Mouse (Mus musculus) stomach, postnatal 0 days (tissue): ENCODE measurements around the gene Dip2b. TPM values are rescaled to one million over a fixed set of nuclear protein-coding genes. Genes with fewer than 3 reads are reported as not detected.
"Not testable (repeated sequence)": the region's sequence is repeated elsewhere in the genome, so short reads cannot be mapped to it uniquely, and the experiment has no call there.

Experiments
- ATAC-seq: fragments of 200-750 bp; cut with Nextera tagmentation; 2 replicates; pipeline ENCODE4 v1.8.0; 2017; ENCODE audit not compliant: low FRiP score, low TSS enrichment
- DNase-seq: peaks from one replicate; pipeline ENCODE4 v3.0.0-alpha.2; 2016; ENCODE audit warnings: low spot score
- H3K27ac ChIP-seq: fragments of 300-500 bp; sonication (generic); replicated peaks from 2 replicates; pipeline ENCODE4 v1.5.1; 2014; ENCODE audit warnings: mild to moderate bottlenecking, control low read depth
- H3K27me3 ChIP-seq: fragments of 300-500 bp; sonication (generic); 2 replicates; pipeline ENCODE4 v1.6.1; 2014; ENCODE audit warnings: low read length; ENCODE audit not compliant: control insufficient read depth, insufficient read depth
- H3K36me3 ChIP-seq: fragments of 300-500 bp; sonication (generic); 2 replicates; pipeline ENCODE4 v1.6.1; 2014; ENCODE audit warnings: low read length, mixed read lengths; ENCODE audit not compliant: control insufficient read depth, insufficient read depth
- H3K4me1 ChIP-seq: fragments of 300-500 bp; sonication (generic); replicated peaks from 2 replicates; pipeline ENCODE4 v1.6.1; 2014; ENCODE audit warnings: antibody characterized with exemption; ENCODE audit not compliant: control insufficient read depth, insufficient read depth
- H3K4me2 ChIP-seq: fragments of 300-500 bp; sonication (generic); replicated peaks from 2 replicates; pipeline ENCODE4 v1.6.1; 2014; ENCODE audit warnings: low read depth, mild to moderate bottlenecking, control low read depth, moderate library complexity
- H3K4me3 ChIP-seq: fragments of 300-500 bp; sonication (generic); 2 replicates; pipeline ENCODE4 v1.5.1; 2014; ENCODE audit warnings: low read depth, low read length, control low read depth
- H3K9ac ChIP-seq: fragments of 300-500 bp; sonication (generic); 2 replicates; pipeline ENCODE4 v1.6.1; 2014; ENCODE audit warnings: mild to moderate bottlenecking, low read length, control low read depth, mixed read lengths
- H3K9me3 ChIP-seq: fragments of 300-500 bp; sonication (generic); 2 replicates; pipeline ENCODE4 v1.6.1; 2016; ENCODE audit warnings: low read length; ENCODE audit not compliant: control insufficient read depth
- CTCF ChIP-seq: IDR thresholded peaks from 2 replicates; pipeline ENCODE4 v1.5.1; 2016; ENCODE audit warnings: antibody characterized with exemption, low read depth, mild to moderate bottlenecking, moderate library complexity
- EP300 ChIP-seq: optimal IDR thresholded peaks from 2 replicates; pipeline ENCODE3; 2016; ENCODE audit warnings: antibody characterized with exemption
- WGBS: fragments of 180-500 bp; shearing (Covaris S2); extraction: QIAGEN DNeasy Blood & Tissue Kit; methylation state at CpG from one replicate; pipeline ENCODE4 v1.1.7; 2014; 5-methylcytosine and 5-hydroxymethylcytosine counted together
- polyA plus RNA-seq: library from polyadenylated mRNA; unstranded; fragments of >200 nt; fragmentation: Nextera tagmentation; extraction: Ambion mirVana; gene quantifications from 2 replicates; pipeline ENCODE4 v1.2.1, GENCODE M21; 2015

Dip2b gene
- polyA plus RNA-seq, 1 experiment from 2014 or later: 5.2 TPM

DNA sequence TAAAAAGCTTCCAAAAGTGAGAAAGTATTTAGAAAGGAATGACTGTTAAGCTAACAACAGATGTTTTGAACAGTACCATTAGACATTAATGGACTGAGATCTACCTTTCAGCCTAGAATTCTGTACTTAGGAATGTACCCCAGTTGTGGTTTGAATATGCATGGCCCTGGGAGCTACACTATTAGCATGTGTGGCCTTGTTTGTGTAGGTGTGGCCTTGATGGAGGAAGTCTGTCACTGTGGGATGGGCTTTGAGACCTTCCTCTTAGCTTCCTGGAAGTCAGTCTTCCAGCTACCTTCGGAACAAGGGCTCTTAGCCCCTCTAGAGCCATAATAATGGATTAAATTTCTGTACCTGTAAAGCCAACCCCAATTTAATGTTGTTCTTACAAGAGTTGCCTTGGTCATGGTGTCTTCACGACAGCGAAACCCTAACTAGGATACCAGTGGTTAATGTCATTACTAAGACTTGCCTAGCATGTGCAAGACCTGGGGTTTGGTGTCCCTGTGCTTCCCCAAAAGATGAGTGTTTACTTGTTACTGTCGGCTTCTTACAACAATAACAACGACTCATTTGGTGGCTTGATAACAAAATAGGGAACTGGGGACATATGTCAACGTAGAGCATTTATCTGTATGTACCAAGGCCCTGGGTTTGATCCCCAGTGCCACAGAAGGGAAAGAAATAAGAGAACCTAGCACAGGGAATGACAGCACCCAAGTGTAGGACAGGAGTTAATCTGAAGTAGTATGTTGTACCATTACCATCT, 210.4 kb downstream of the Dip2b start:
- Histone ChIP-seq H3K36me3 (peaks cover 26% of the 10 kb centered on the region), H3K9me3 (no peaks in the 10 kb centered on the region), H3K4me3 (no peak overlapping the region), H3K4me2 (no peak overlapping the region), H3K27me3 (no peaks in the 10 kb centered on the region), H3K9ac (no peak overlapping the region), H3K4me1 (no peaks in the 10 kb centered on the region), H3K27ac (no peak overlapping the region)
- 90% methylated on average over 6 of the region's 6 CpGs for WGBS
- ATAC-seq (no peak), DNase-seq (no peak)
- TF ChIP-seq CTCF (no peak), EP300 (no peak)

DNA sequence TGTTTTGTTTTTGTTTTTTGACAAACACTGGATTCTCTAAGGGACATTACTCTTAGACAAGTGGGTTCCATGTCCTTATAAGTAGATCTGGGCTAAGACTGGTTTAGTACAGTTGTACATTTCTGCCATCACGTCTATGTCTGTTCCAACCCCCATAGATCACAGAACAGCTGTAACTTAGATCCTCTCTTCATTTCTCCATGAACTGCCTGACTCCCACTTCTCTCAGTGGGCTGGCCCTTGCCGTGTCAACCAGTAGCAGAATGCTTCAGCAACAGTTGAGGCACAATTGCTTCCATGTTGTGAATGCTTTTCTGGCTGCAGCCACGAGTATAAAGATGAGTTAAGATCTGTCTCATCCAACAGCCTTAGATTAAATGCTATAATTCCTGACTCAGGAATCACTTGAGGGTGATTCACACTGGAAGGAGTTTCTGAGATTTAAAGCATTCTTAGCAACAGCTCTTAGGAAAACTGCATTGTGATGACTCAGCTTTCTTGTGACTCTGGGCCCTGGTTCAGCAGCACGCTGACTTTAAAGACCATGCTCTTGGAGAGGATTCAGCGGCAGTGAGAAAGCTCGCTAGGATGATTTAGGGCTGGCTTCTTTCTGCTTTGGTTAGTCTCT, 212.8 kb downstream of the Dip2b start:
- Histone ChIP-seq H3K4me2 (no peak overlapping the region), H3K4me3 (no peak overlapping the region), H3K36me3 (peaks cover 35% of the 10 kb centered on the region), H3K27me3 (no peaks in the 10 kb centered on the region), H3K27ac (no peak overlapping the region), H3K9ac (no peak overlapping the region), H3K4me1 (no peaks in the 10 kb centered on the region), H3K9me3 (no peaks in the 10 kb centered on the region)
- WGBS: 68% methylated on average over 6 of the region's 6 CpGs
- TF ChIP-seq CTCF (no peak), EP300 (no peak)
- DNase-seq (no peak), ATAC-seq (no peak)

DNA sequence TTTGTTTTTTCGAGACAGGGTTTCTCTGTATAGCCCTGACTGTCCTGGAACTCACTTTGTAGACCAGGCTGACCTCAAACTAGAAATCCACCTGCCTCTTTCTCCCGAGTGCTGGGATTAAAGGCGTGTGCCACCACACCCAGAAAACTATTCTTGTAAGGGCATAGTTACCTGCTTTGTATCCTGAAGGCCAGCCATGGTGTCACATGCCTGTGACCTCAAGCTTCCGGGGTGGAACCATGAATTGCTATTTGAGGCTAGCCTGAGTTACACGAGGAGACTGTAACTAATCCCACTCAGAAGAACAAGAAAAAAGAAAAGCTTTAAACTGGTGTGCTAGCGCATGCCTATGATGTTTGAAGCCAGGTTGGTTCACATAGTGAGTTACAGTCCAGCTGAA, 217.9 kb downstream of the Dip2b start:
- H3K4me1 ChIP-seq: no peaks in the 10 kb centered on the region
- no peak overlapping the region for H3K4me2 ChIP-seq
- WGBS: 76% methylated on average over 6 of the region's 6 CpGs
- no peaks in the 10 kb centered on the region for H3K9me3 ChIP-seq
- TF ChIP-seq EP300: no peak
- TF ChIP-seq CTCF: no peak
- ATAC-seq (no peak), DNase-seq (no peak)
- no peak overlapping the region for H3K4me3 ChIP-seq
- no peaks in the 10 kb centered on the region for H3K27me3 ChIP-seq
- H3K36me3 ChIP-seq: peaks cover 29% of the 10 kb centered on the region
- no peak overlapping the region for H3K9ac ChIP-seq
- no peak overlapping the region for H3K27ac ChIP-seq

DNA sequence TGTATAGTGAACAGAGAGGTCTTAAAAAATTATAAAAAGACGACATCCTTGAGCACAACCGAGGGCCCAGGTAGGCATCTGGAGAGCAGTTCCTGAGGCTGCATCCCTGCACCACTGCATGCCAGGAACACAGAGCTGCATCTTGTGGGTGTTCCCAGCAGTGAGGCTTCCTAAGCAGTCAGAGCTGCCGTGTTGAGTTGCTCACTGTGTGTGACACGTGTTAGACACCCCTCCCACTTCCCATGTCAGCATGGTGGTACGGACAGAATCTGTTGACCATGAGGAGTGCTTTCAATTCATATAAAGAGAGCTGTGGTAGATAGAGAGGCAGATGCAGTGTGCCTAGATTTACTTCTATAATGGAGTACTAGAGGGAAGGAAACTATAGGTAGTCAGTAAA, 218.8 kb downstream of the Dip2b start:
- Histone ChIP-seq H3K36me3 (peaks cover 29% of the 10 kb centered on the region), H3K9me3 (no peaks in the 10 kb centered on the region), H3K4me1 (no peaks in the 10 kb centered on the region), H3K27me3 (no peaks in the 10 kb centered on the region), H3K4me2 (no peak overlapping the region), H3K27ac (no peak overlapping the region), H3K9ac (no peak overlapping the region), H3K4me3 (no peak overlapping the region)
- no peak for TF ChIP-seq EP300
- TF ChIP-seq CTCF: no peak
- WGBS: 85% methylated on average over 5 of the region's 5 CpGs
- ATAC-seq: no peak
- DNase-seq: no peak

DNA sequence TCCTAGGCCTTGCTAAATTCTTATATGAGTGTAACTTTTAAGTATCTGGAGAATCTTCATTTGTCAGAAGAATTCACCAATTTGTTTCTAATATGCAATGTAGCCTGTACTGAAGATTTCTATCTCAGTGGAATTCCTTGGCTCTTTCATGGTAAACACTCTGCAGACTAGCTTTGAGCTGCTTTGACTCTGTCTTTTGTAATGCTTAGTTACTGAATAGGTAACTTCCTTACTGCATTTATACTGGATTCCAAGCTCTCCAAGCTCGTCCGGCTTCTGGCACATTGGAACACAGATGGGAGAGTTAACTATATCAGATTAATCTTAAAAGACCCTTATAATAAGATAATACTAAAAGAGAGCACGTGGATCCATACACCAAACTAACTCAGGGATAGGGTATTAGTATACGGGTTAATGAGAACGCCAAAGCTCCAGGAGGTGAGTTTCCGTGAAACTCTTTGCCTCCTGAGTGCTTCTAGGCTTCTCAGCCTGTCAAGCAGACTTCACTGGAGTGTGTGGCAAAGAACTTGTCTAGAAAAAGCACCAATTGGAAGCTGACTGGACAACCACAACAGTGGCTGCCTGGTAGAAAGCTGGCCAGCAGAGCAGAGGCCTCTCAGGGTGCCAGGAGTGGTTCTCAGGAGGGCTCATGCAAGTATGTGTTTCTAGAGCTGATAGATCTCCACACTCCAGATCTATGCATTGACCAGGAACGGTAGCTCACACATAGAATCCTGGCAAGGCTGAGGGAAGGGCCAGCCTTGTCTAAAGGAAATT, 220.4 kb downstream of the Dip2b start:
- no peaks in the 10 kb centered on the region for H3K9me3 ChIP-seq
- H3K27me3 ChIP-seq: no peaks in the 10 kb centered on the region
- DNase-seq (no peak), ATAC-seq (no peak)
- WGBS: 91% methylated on average over 7 of the region's 7 CpGs
- H3K27ac ChIP-seq: no peak overlapping the region
- no peak overlapping the region for H3K4me3 ChIP-seq
- no peaks in the 10 kb centered on the region for H3K4me1 ChIP-seq
- no peak overlapping the region for H3K9ac ChIP-seq
- peaks cover 19% of the 10 kb centered on the region; the same call in 1 of the 2 replicates for H3K36me3 ChIP-seq
- TF ChIP-seq CTCF (no peak), EP300 (no peak)
- H3K4me2 ChIP-seq: no peak overlapping the region

DNA sequence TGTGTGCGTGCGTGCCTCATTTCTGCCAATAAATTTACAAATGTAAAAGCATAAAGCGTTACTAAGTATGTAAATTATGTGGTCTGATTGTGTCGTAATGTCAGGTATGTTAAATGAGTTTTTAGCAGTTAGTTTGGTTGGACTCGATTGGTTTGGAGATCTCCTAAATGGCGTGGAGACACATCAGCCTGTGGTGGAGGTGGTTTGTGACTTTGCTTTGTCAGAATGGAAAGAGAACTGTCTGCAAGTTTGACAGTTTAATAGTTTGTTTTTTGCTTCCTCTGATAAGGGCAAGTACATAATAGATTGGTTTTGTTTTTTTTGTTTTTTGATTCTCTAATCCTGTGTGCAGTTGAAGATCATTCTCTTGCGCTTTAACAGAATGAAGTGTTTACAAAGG, 221.9 kb downstream of the Dip2b start:
- H3K9me3 ChIP-seq, H3K9ac ChIP-seq, H3K4me3 ChIP-seq, DNase-seq, H3K4me1 ChIP-seq, H3K27me3 ChIP-seq, H3K36me3 ChIP-seq, H3K27ac ChIP-seq, ATAC-seq, H3K4me2 ChIP-seq: not testable (repeated sequence)
- WGBS: 87% methylated on average over 5 of the region's 7 CpGs
